Mouse (Mus musculus) G1E (cell line): ENCODE results near the gene Ccnb1ip1. TPM values are rescaled to one million over a fixed set of nuclear protein-coding genes. Genes with fewer than 3 reads are reported as not detected.
"Not testable (repeated sequence)": the region's sequence is repeated elsewhere in the genome, so short reads cannot be mapped to it uniquely, and the experiment has no call there.

Experiments used
- ATAC-seq: 2 replicates; pipeline ENCODE4 v1.8.0; 2016; ENCODE audit warnings: mild to moderate bottlenecking; ENCODE audit not compliant: insufficient number of reproducible peaks, poor library complexity, low FRiP score, severe bottlenecking; ENCODE audit errors: extremely low read depth
- DNase-seq: peaks from one replicate; pipeline ENCODE4 v3.0.0; 2012; ENCODE audit warnings: low spot score
- H3K27me3 ChIP-seq: 2 replicates; pipeline ENCODE4 v1.6.1; 2012; ENCODE audit warnings: mild to moderate bottlenecking, low read length, inconsistent platforms; ENCODE audit not compliant: insufficient read depth
- H3K36me3 ChIP-seq: replicated peaks from 2 replicates; pipeline ENCODE3; 2012; ENCODE audit warnings: mild to moderate bottlenecking, inconsistent platforms
- H3K4me1 ChIP-seq: 2 replicates; pipeline ENCODE4 v1.6.1; 2012; ENCODE audit warnings: low read depth, low read length, inconsistent platforms, mixed read lengths; ENCODE audit not compliant: insufficient read depth
- H3K4me3 ChIP-seq: 2 replicates; pipeline ENCODE4 v1.5.1; 2012; ENCODE audit warnings: low read depth, mild to moderate bottlenecking, inconsistent platforms, low read length, moderate library complexity, mixed read lengths
- H3K9me3 ChIP-seq: replicated peaks from 2 replicates; pipeline ENCODE4 v1.6.1; 2012; ENCODE audit warnings: inconsistent platforms
- CTCF ChIP-seq: IDR thresholded peaks from 2 replicates; pipeline ENCODE4 v1.5.1; 2012; ENCODE audit warnings: low read depth, low read length, inconsistent platforms, mixed read lengths
- GATA1 ChIP-seq: IDR thresholded peaks from 2 replicates; pipeline ENCODE4 v1.6.1; 2012; ENCODE audit warnings: borderline replicate concordance, low read length, inconsistent platforms, mixed read lengths
- GATA2 ChIP-seq: IDR thresholded peaks from 2 replicates; pipeline ENCODE4 v1.6.1; 2012; ENCODE audit warnings: low read depth, low read length, inconsistent platforms, borderline replicate concordance
- POLR2AphosphoS5 ChIP-seq: IDR thresholded peaks from 2 replicates; pipeline ENCODE4 v1.6.1; 2012; ENCODE audit warnings: low read depth, low read length, inconsistent platforms; ENCODE audit not compliant: insufficient replicate concordance
- TAL1 ChIP-seq: conservative IDR thresholded peaks from 2 replicates; pipeline ENCODE4 v1.6.1; 2012; ENCODE audit warnings: low read depth, low read length, inconsistent platforms, mixed read lengths
- polyA plus RNA-seq: library from polyadenylated mRNA; stranded (reverse); fragments of >175 nt; gene quantifications from 2 replicates; pipeline ENCODE4 v1.2.3, GENCODE M21; 2012
- total RNA-seq, 2 experiments: library from RNA; stranded (forward) in 1 of 2; stranded (reverse) in 1 of 2; fragments of 200-1000 nt in 1 of 2; fragments of >200 nt in 1 of 2; fragmentation: Nextera tagmentation in 1 of 2; gene quantifications; 2 replicates each; pipeline ENCODE4 v1.2.3; 2014 to 2017

Ccnb1ip1 gene
- total and polyA plus RNA-seq, 3 experiments = 0.22 to 8.7 (median 8.3) TPM

GRCm38 (mm10) chr14:50826579-50826978 lies 19.0 kb upstream of the Ccnb1ip1 start:
- TF ChIP-seq TAL1 = no peak
- TF ChIP-seq GATA2 = no peak
- no peak for TF ChIP-seq GATA1
- TF ChIP-seq CTCF = no peak
- ATAC-seq = no peak

GRCm38 (mm10) chr14:50824219-50824618 lies 16.7 kb upstream of the Ccnb1ip1 start:
- no peaks in the 10 kb centered on the region for H3K27me3 ChIP-seq
- H3K36me3 ChIP-seq = peaks cover 85% of the 10 kb centered on the region
- DNase-seq = no peak
- no peak for ATAC-seq
- no peak overlapping the region for H3K4me3 ChIP-seq
- H3K4me1 ChIP-seq = peaks cover 6% of the 10 kb centered on the region
- no peaks in the 10 kb centered on the region for H3K9me3 ChIP-seq
- TF ChIP-seq GATA2 = no peak
- no peak for TF ChIP-seq CTCF
- no peak for TF ChIP-seq TAL1
- no peak for TF ChIP-seq POLR2AphosphoS5
- TF ChIP-seq GATA1 = no peak

More at GRCm38 (mm10) chr14:50826579-50826978, 19.0 kb upstream of the Ccnb1ip1 start:
- Histone ChIP-seq H3K4me1 (peaks cover 17% of the 10 kb centered on the region), H3K36me3 (peaks cover 84% of the 10 kb centered on the region), H3K27me3 (no peaks in the 10 kb centered on the region), H3K9me3 (no peaks in the 10 kb centered on the region), H3K4me3 (no peak overlapping the region)
- no peak for DNase-seq

- no peak for TF ChIP-seq POLR2AphosphoS5
- TF ChIP-seq GATA2 = no peak
- no peak for TF ChIP-seq GATA1
- no peak for TF ChIP-seq CTCF
- Histone ChIP-seq H3K4me3 (no peak overlapping the region), H3K4me1 (peaks cover 6% of the 10 kb centered on the region), H3K36me3 (peaks cover 84% of the 10 kb centered on the region), H3K27me3 (no peaks in the 10 kb centered on the region), H3K9me3 (no peaks in the 10 kb centered on the region)
- DNase-seq (no peak), ATAC-seq (peak; percentile 34; the same call in 1 of the 2 replicates)
Measured at GRCm38 (mm10) chr14:50823240-50823639, 15.7 kb upstream of the Ccnb1ip1 start.

GRCm38 (mm10) chr14:50813060-50813459 lies 5.5 kb upstream of the Ccnb1ip1 start:
- Histone ChIP-seq H3K27me3 (no peaks in the 10 kb centered on the region), H3K4me1 (peaks cover 6% of the 10 kb centered on the region; the same call in 1 of the 2 replicates), H3K36me3 (peaks cover 80% of the 10 kb centered on the region), H3K4me3 (no peak overlapping the region), H3K9me3 (no peaks in the 10 kb centered on the region)
- DNase-seq (no peak), ATAC-seq (no peak)
- no peak for TF ChIP-seq GATA1
- no peak for TF ChIP-seq TAL1
- TF ChIP-seq CTCF = no peak
- TF ChIP-seq GATA2 = no peak
- TF ChIP-seq POLR2AphosphoS5 = no peak

- Histone ChIP-seq H3K4me3 (peak overlapping the region; percentile 45; the same call in 1 of the 2 replicates), H3K36me3 (peaks cover 33% of the 10 kb centered on the region), H3K4me1 (peaks cover 31% of the 10 kb centered on the region)
- not testable (repeated sequence) for H3K27me3 ChIP-seq, H3K9me3 ChIP-seq, DNase-seq, ATAC-seq
Measured at GRCm38 (mm10) chr14:50806469-50806868, 1.1 kb downstream of the Ccnb1ip1 start.

GRCm38 (mm10) chr14:50804683-50805082 lies 2.8 kb downstream of the Ccnb1ip1 start:
- Histone ChIP-seq H3K36me3 (peaks cover 28% of the 10 kb centered on the region), H3K4me3 (peak overlapping the region; percentile 73), H3K9me3 (no peaks in the 10 kb centered on the region), H3K27me3 (no peaks in the 10 kb centered on the region), H3K4me1 (peaks cover 39% of the 10 kb centered on the region)
- ATAC-seq (no peak), DNase-seq (no peak)
- TF ChIP-seq GATA2 (no peak), CTCF (no peak), POLR2AphosphoS5 (no peak), TAL1 (no peak), GATA1 (no peak)
